Mouse (Mus musculus) midbrain, embryonic 13.5 days (tissue): Measurements from ENCODE around the gene Spata48. TPM values are rescaled to one million over a fixed set of nuclear protein-coding genes. Genes with fewer than 3 reads are reported as not detected.

Experiments
- ATAC-seq: fragments of 200-750 bp; cut with Nextera tagmentation; 2 replicates; pipeline ENCODE4 v1.8.0; 2017; ENCODE audit warnings: mild to moderate bottlenecking, moderate TSS enrichment, moderate library complexity
- H3K27ac ChIP-seq: fragments of 300-500 bp; sonication (generic); 2 replicates; pipeline ENCODE4 v1.5.1; 2015; ENCODE audit warnings: inconsistent platforms, mild to moderate bottlenecking, moderate library complexity
- H3K27me3 ChIP-seq: fragments of 300-500 bp; sonication (generic); 2 replicates; pipeline ENCODE4 v1.6.1; 2015; ENCODE audit warnings: mild to moderate bottlenecking, inconsistent platforms
- H3K36me3 ChIP-seq: fragments of 300-500 bp; sonication (generic); 2 replicates; pipeline ENCODE4 v1.6.1; 2015; ENCODE audit warnings: mild to moderate bottlenecking, inconsistent platforms
- H3K4me1 ChIP-seq: fragments of 300-500 bp; sonication (generic); replicated peaks from 2 replicates; pipeline ENCODE4 v1.6.1; 2015; ENCODE audit warnings: inconsistent platforms
- H3K4me2 ChIP-seq: fragments of 300-500 bp; sonication (generic); replicated peaks from 2 replicates; pipeline ENCODE4 v1.6.1; 2015; ENCODE audit warnings: moderate library complexity, mild to moderate bottlenecking, inconsistent platforms
- H3K4me3 ChIP-seq: fragments of 300-500 bp; sonication (generic); replicated peaks from 2 replicates; pipeline ENCODE4 v1.5.1; 2015; ENCODE audit warnings: mild to moderate bottlenecking, inconsistent platforms
- H3K9ac ChIP-seq: fragments of 300-500 bp; sonication (generic); replicated peaks from 2 replicates; pipeline ENCODE4 v1.6.1; 2015; ENCODE audit warnings: mild to moderate bottlenecking, inconsistent platforms
- H3K9me3 ChIP-seq: fragments of 300-500 bp; sonication (generic); 2 replicates; pipeline ENCODE4 v1.6.1; 2016; ENCODE audit warnings: mild to moderate bottlenecking, inconsistent platforms
- WGBS: fragments of 180-500 bp; shearing (Covaris S2); methylation state at CpG from one replicate; pipeline ENCODE4 v1.1.7; 2015; 5-methylcytosine and 5-hydroxymethylcytosine counted together
- polyA plus RNA-seq: library from polyadenylated mRNA; unstranded; fragments of >200 nt; fragmentation: Nextera tagmentation; extraction: Ambion mirVana; gene quantifications from 2 replicates; pipeline ENCODE4 v1.2.1, GENCODE M21; 2015

Spata48 gene
- polyA plus RNA-seq, 1 experiment from 2014 or later, result 1.9 TPM

- WGBS, result 78% methylated on average over 7 of the region's 7 CpGs
- Histone ChIP-seq H3K27ac (no peak overlapping the region), H3K36me3 (no peaks in the 10 kb centered on the region), H3K9ac (no peak overlapping the region), H3K4me2 (no peak overlapping the region), H3K4me1 (no peaks in the 10 kb centered on the region), H3K9me3 (no peaks in the 10 kb centered on the region), H3K27me3 (no peaks in the 10 kb centered on the region), H3K4me3 (no peak overlapping the region)
- no peak for ATAC-seq
Measured at GRCm38 (mm10) chr11:11547597-11548240, 85.8 kb downstream of the Spata48 start.

- H3K27me3 ChIP-seq, result no peaks in the 10 kb centered on the region
- no peaks in the 10 kb centered on the region for H3K9me3 ChIP-seq
- no peaks in the 10 kb centered on the region for H3K4me1 ChIP-seq
- 74% methylated on average over 8 of the region's 8 CpGs for WGBS
- no peak overlapping the region for H3K9ac ChIP-seq
- no peak overlapping the region for H3K4me3 ChIP-seq
- no peaks in the 10 kb centered on the region for H3K36me3 ChIP-seq
- ATAC-seq, result no peak
- H3K27ac ChIP-seq, result no peak overlapping the region
- H3K4me2 ChIP-seq, result no peak overlapping the region
Measured at GRCm38 (mm10) chr11:11555563-11555962, 93.7 kb downstream of the Spata48 start.

- Histone ChIP-seq H3K4me1 (no peaks in the 10 kb centered on the region), H3K9ac (no peak overlapping the region), H3K4me3 (no peak overlapping the region), H3K4me2 (no peak overlapping the region), H3K36me3 (no peaks in the 10 kb centered on the region), H3K27ac (no peak overlapping the region), H3K9me3 (no peaks in the 10 kb centered on the region), H3K27me3 (no peaks in the 10 kb centered on the region)
- ATAC-seq, result no peak
- WGBS, result 93% methylated on average over 1 of the region's 1 CpGs
Measured at GRCm38 (mm10) chr11:11556186-11556585, 94.3 kb downstream of the Spata48 start.

GRCm38 (mm10) chr11:11557173-11557967 is 95.5 kb downstream of the Spata48 start:
- Histone ChIP-seq H3K4me2 (no peak overlapping the region), H3K27me3 (no peaks in the 10 kb centered on the region), H3K9me3 (no peaks in the 10 kb centered on the region), H3K4me1 (no peaks in the 10 kb centered on the region), H3K4me3 (no peak overlapping the region), H3K36me3 (no peaks in the 10 kb centered on the region), H3K9ac (no peak overlapping the region), H3K27ac (no peak overlapping the region)
- WGBS, result 48% methylated on average over 11 of the region's 11 CpGs
- ATAC-seq, result no peak

GRCm38 (mm10) chr11:11558662-11559061 is 96.8 kb downstream of the Spata48 start:
- 81% methylated on average over 3 of the region's 3 CpGs for WGBS
- Histone ChIP-seq H3K9me3 (no peaks in the 10 kb centered on the region), H3K4me1 (no peaks in the 10 kb centered on the region)

GRCm38 (mm10) chr11:11559099-11559686 is 97.3 kb downstream of the Spata48 start:
- no peaks in the 10 kb centered on the region for H3K9me3 ChIP-seq
- H3K36me3 ChIP-seq, result no peaks in the 10 kb centered on the region
- 89% methylated on average over 7 of the region's 7 CpGs for WGBS
- no peak overlapping the region for H3K4me3 ChIP-seq
- no peak overlapping the region for H3K9ac ChIP-seq
- no peak overlapping the region for H3K4me2 ChIP-seq
- H3K4me1 ChIP-seq, result no peaks in the 10 kb centered on the region
- no peak for ATAC-seq
- H3K27me3 ChIP-seq, result no peaks in the 10 kb centered on the region
- no peak overlapping the region for H3K27ac ChIP-seq

More at GRCm38 (mm10) chr11:11558662-11559061, 96.8 kb downstream of the Spata48 start:
- Histone ChIP-seq H3K4me3 (no peak overlapping the region), H3K9ac (no peak overlapping the region), H3K27ac (no peak overlapping the region), H3K27me3 (no peaks in the 10 kb centered on the region), H3K36me3 (no peaks in the 10 kb centered on the region), H3K4me2 (no peak overlapping the region)
- ATAC-seq, result no peak

- no peaks in the 10 kb centered on the region for H3K27me3 ChIP-seq
- no peaks in the 10 kb centered on the region for H3K36me3 ChIP-seq
- H3K4me3 ChIP-seq, result no peak overlapping the region
- no peaks in the 10 kb centered on the region for H3K4me1 ChIP-seq
- H3K4me2 ChIP-seq, result no peak overlapping the region
- H3K9me3 ChIP-seq, result no peaks in the 10 kb centered on the region
- no peak for ATAC-seq
- no peak overlapping the region for H3K9ac ChIP-seq
- WGBS, result 95% methylated on average over 6 of the region's 6 CpGs
- H3K27ac ChIP-seq, result no peak overlapping the region
Measured at GRCm38 (mm10) chr11:11561118-11561517, 99.2 kb downstream of the Spata48 start.

- H3K9ac ChIP-seq, result no peak overlapping the region
- H3K4me1 ChIP-seq, result no peaks in the 10 kb centered on the region
- H3K27me3 ChIP-seq, result no peaks in the 10 kb centered on the region
- no peak for ATAC-seq
- H3K4me3 ChIP-seq, result no peak overlapping the region
- H3K9me3 ChIP-seq, result no peaks in the 10 kb centered on the region
- no peak overlapping the region for H3K27ac ChIP-seq
- WGBS, result 88% methylated on average over 7 of the region's 7 CpGs
- H3K4me2 ChIP-seq, result no peak overlapping the region
- no peaks in the 10 kb centered on the region for H3K36me3 ChIP-seq
Measured at GRCm38 (mm10) chr11:11564266-11565044, 102.6 kb downstream of the Spata48 start.

Other genes with a start within 250 kb of the Spata48 start
- 0.62 and 1.0 TPM in 2 replicates for gene Zpbp, start 314 bp downstream of the Spata48 start, polyA plus RNA-seq
- not detected in 2 replicates for gene 4930512M02Rik, start 165.7 kb downstream of the Spata48 start, polyA plus RNA-seq
- gene Ikzf1, start 222.9 kb downstream of the Spata48 start, polyA plus RNA-seq, result 0.81 and 1.2 TPM in 2 replicates